Mouse (Mus musculus): ENCODE data around the gene Cers5. TPM values are rescaled to one million over a fixed set of nuclear protein-coding genes. Genes with fewer than 3 reads are reported as not detected.

Cers5 gene
- polyA plus RNA-seq (2012), result 11.2 and 14.4 TPM in 2 replicates

DNA sequence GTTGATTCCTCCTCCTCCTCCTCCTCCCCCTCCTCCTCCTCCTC lies at the start of gene Cers5:
Gene Cers5 (minus strand): TSS at position 5 of the 44 bp plus-strand sequence.

GRCm38 (mm10) chr15:99725341-99726155 lies 47.1 kb downstream of the Cers5 start, which contains the start of gene Cox14:
Gene Cox14 (plus strand): TSS chr15:99725618.

DNA sequence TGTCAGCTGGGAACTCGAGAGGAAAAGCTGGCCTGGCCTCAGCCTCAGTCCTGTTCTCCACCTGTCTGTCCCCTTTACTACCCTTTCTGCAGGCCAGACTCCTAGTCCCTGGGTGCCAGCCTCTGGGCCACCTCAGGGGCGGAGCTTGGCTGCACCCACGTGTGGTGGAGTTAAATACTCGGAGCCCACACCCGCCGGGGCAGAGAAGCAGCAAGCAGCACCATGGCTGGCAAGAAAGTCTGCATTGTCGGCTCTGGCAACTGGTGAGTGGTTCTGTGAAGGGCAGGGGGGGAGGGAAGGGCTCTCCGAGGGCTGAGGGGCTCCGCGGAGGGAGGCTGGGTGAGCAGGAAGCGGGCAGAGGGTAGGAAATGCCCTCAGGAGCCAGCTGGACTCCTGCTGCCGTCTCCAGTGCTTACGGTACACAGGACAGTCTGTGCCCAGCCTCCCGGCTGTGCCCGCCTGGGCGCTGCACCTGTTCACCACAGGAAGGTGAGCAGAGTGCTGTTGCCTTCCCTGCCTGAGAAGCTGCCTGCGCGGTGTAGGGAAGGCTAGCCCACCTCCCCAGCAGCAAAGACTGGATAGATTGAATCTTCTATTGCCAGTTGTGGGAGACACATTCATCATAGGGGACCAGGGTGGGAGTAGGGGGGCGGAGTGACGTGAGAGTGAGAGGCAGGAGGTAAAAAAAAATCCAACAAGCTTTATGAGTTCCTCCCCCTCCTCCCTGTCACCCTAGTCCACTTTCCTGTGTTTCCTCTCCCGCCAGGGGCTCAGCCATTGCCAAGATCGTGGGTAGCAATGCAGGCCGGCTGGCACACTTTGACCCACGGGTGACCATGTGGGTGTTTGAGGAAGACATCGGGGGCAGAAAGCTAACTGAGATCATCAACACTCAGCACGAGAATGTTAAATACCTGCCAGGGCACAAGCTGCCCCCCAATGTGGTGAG lies 55.0 kb downstream of the Cers5 start, which contains the start of gene Gpd1:
Gene Gpd1 (plus strand): TSS at position 130 of the 949 bp plus-strand sequence.

DNA sequence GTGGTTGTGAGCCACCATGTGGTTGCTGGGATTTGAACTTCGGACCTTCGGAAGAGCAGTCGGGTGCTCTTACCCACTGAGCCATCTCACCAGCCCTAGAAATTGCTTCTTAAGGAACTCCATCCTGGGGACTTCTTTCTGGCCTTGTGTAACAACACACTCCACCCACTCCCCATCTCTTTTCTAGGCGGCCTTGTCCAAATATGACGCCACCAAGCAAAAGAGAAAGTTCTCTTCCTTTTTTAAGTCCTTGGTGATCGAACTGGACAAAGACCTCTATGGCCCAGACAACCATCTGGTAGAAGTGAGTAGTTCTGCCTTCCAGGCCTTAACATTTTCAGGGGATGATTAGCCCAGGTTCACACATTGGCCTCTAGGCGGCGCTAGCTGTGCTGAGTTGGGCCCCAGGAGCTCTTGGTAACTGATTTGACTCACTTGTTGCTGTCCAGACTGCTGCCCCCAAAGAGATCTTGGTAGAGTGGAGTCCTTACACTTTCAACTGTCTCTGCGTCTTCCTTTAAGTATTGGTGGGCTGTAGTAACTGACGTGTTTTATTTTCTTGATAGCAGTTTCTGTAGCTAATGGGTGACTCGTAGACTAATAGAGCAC lies 67.1 kb downstream of the Cers5 start, which contains the start of gene Gm17349:
Gene Gm17349 (minus strand): TSS at position 51 of the 609 bp plus-strand sequence.

GRCm38 (mm10) chr15:99701999-99702900 lies 70.4 kb downstream of the Cers5 start, which contains the start of gene Smarcd1:
Gene Smarcd1 (plus strand): TSS chr15:99702129.

Other genes with a start within 250 kb of the Cers5 start
- gene Faim2, start 244.7 kb downstream of the Cers5 start, polyA plus RNA-seq (2012), result 0.40 and 0.65 TPM in 2 replicates
- gene Aqp2, start 193.8 kb downstream of the Cers5 start, polyA plus RNA-seq (2012), result not detected in 2 replicates
- gene Aqp5, start 182.1 kb downstream of the Cers5 start, polyA plus RNA-seq (2012), result not detected in 2 replicates
- not detected in 2 replicates for gene Aqp6, start 171.5 kb downstream of the Cers5 start, polyA plus RNA-seq (2012)
- 14.5 and 24.8 TPM in 2 replicates for gene Racgap1, start 121.2 kb downstream of the Cers5 start, polyA plus RNA-seq (2012)
- 0.02 TPM in 1 of 2 replicates, not detected in the other for gene Asic1, start 102.5 kb downstream of the Cers5 start, polyA plus RNA-seq (2012)
- gene Smarcd1, start 70.8 kb downstream of the Cers5 start, polyA plus RNA-seq (2012), result 37.9 and 54.3 TPM in 2 replicates
- 4.6 and 10.3 TPM in 2 replicates for gene Gm17349, start 67.4 kb downstream of the Cers5 start, polyA plus RNA-seq (2012)
- 1.3 and 1.9 TPM in 2 replicates for gene Gpd1, start 55.4 kb downstream of the Cers5 start, polyA plus RNA-seq (2012)
- gene Cox14, start 47.3 kb downstream of the Cers5 start, polyA plus RNA-seq (2012), result 103 and 108 TPM in 2 replicates
- 1.0 and 1.7 TPM in 2 replicates for gene Lima1, start 102.6 kb upstream of the Cers5 start, polyA plus RNA-seq (2012)
- gene Fam186a, start 194.2 kb upstream of the Cers5 start, polyA plus RNA-seq (2012), result not detected in 2 replicates
- 10.8 and 12.7 TPM in 2 replicates for gene Larp4, start 197.2 kb upstream of the Cers5 start, polyA plus RNA-seq (2012)

All from megakaryocyte-erythroid progenitor cell, adult 5 weeks (primary cell).